Mouse (Mus musculus) spleen, postnatal 14 days (tissue): ENCODE results near the gene Myoz2.

Source experiments
- DNase-seq, 2 experiments: peaks; one replicate each; pipeline ENCODE4 v3.0.0; 2021 to 2022; ENCODE audit warnings: low spot score in 2 of 2

Gene Myoz2

DNA sequence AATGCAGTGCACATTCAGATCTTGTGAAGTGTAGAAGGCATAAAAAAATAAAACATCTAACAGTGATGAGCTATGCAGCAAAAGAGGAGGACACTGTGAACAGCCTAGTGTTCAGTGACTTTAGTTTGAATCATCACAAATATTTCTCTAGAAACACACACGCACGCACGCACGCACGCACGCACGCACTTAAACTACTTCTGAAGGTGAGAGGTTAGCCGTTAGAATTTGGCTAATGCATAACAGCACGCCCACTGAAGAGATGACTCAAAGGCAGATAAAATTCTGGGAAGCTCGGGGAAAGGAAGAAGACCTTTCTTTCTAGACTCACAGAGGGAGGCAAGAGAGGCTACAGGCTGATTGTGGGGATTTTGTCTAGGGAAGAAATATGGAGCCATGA is 27.4 kb downstream of the Myoz2 start:
- DNase-seq, result no peak

DNA sequence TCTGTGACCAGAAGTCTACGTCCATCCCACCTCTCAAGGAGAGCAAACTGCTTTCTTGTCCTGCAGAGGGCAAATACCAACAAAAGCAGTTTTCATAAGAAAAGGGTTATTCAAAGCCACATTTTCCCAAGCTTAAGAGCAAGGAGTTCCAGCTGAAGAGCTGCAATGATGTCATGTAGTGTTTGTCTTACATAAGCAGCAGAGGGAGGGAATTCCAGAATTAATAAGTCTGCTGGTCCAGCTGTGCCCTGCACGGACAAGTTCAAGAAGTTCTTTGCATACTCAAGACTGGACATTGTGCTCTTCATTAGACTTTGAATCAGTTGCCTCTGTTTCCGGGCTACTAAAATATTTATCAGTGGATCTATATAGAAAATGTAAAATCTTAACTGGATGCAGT is 33.8 kb downstream of the Myoz2 start:
- DNase-seq, result no peak

DNA sequence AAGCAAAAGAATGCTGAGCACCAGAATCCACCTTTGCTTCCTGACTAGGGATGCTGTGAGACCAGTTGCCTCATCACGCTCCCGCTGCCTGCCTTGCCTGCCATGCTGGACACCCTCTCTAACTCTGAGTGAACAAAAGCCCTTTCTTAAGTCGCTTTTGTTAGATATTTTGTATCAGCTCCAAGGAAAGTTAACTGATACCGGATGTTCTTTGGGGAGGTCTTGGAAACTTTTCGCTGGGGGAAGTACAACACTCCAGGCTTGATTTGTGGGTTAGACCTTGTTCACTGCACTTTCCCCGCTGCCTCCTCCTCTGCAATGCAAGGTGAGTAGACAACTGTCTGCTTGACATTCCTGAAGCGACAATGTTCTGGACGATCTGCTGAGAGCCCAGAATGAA is 36.3 kb downstream of the Myoz2 start:
- DNase-seq, result no peak

DNA sequence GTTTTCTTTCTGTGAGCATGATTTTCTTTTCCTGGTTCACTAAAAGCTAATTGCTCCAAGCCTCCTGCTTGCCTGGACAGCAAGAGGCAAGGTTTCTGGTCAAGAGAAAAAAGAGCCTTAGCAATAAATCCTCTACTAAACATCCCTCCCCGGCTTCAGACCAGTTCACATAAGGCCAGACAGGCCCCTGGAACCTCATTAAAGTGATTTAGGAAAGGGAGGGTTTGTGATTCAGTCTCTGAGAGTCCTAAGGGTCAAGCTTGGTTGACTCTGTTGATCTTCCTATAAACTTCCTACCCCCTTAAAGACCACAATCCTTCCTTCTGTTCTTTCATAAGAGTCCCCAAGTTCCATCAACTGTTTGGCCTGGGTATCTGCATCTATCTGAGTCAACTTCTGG is 37.8 kb downstream of the Myoz2 start:
- no peak for DNase-seq

DNA sequence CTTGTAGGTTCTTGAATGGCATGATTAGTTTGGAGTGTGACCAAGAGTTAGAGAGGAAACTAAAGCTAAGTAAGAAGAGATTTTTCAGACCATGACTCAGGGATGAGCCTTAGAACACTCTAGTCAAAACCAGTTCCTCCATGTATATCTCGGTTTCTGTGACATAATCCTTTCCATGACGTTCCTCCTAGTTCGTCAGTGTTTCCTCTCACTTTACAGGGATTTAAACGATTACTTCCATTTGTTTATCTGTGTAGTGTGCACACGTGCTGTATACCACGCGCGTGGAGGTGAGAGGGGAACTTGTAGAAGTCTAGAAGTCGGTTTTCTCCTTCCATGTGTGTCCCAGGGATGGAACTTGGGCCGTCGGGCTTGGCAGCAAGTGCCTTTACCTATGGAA is 47.9 kb downstream of the Myoz2 start:
- no peak for DNase-seq

DNA sequence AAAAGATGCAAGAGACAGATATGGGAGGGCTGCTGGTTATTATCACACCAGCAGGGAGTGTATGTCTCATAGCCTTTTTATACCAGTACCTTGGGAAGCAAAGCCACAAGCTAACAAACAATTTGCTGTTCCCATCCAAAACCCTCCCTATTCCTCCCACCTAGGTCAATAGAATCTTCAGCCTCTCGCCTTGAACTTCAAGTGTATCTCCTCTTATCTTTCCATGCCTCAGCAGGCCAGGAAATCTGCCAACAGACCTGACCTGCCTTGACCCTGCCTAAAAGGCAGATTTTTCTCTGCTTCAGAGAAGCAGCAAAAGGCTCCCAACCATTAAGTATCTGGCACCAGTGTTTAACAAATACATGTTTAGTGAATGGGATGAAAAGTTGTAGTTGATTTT is 48.4 kb downstream of the Myoz2 start:
- no peak for DNase-seq

DNA sequence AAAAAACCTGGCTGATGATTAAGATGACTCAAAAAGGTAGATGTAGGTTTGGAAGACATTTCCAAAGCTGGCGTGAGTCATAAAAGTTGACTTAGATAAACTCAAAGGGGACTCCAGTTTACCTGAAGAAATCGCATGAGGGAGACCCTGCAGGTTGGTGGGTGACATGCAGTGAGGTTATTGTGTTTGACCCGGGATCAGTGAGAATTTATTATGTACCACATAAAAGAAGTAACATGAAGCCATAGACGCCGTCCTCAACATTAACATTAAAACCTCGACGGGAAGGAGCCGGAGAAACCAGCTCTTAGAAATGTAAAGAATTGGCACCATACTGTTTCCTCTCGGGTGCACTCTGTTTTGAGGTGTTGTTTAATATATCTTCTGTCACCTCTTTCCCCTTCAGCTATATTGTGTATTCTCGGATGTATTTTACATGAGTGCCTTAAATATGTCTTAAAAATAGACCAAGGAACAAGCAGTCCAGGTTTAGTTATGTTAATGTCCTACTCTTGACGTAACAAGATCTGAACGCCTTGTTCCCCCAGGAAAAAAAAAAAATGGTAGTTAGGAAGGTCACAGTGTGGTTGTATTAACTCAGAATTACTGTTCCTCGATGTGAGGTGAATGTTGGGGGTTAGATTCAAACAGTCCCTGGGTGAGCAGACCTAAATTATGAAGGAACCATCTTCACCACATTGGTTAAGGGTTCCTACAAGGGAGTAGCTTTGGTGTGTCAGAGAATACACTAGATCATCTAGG is 49.5 kb downstream of the Myoz2 start:
- no peak for DNase-seq

DNA sequence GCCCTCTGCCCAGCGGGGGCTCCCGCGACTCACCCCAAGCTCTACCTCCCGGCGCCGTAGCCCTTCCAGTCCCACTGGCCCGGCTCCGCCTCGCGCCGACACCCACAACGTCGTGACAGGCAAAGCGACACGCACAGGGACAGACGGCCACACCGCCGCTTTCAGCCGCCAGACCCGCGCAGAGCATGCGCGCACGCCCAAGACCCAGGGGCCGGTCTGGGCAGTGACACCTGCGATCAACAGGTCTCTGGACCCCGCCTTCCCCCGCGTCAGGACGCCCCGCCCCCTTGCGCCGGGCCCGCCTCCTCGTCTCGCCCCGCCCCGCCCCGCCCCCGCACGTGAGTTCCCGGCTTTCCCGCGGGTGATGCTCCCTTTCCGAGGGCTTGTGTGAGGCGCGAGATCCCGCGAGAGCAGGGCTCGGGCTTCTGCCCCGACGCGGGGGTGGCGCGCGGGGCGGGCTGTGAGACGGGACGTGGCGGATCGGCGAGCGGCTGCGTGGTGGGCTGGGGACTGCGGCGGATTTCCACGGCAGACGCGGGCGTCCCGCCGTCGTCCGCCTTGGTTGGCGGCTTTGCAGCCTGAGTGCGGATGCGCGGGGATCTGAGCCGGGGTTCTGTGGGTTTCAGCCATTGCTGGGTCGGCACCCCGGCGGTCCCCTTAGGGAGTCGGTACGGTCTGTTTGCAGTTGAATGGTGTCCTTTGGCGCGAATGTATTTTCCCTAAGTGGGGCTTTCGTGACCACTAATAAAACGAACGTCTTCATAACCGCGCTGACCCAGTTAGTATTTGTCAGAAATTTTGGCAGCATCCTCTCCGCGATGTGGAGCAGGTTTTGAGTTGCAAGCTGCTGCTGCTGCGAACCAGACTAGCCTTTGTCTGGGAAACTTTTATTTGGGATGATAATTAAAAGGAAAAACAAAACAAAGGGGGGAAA is 50.3 kb downstream of the Myoz2 start, which contains the start of gene Usp53:
Usp53 (minus strand) TSS at position 262 of the 934 bp plus-strand sequence.
- peak; percentile 72 to 77 for DNase-seq

DNA sequence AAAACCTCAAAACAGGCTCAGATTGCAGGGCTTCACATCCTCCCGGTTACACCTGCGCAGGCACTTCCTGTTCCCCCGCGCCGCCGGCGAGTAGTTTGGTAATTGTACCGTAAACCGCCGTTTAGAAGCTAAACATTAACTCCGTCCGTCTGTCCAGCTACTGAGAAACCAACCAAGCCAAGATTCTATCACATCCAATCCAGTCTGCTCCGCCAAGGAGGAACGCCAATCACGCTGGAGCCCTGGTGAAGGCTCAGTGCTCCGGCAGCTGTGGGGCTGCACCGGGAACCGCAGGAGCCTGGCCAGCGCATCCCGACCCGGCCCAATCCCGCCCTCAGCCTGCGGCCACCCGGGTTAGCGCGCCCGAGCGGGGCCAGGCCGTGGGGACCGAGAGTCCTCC is 51.0 kb downstream of the Myoz2 start:
- DNase-seq, result peak; percentile 24 to 42

DNA sequence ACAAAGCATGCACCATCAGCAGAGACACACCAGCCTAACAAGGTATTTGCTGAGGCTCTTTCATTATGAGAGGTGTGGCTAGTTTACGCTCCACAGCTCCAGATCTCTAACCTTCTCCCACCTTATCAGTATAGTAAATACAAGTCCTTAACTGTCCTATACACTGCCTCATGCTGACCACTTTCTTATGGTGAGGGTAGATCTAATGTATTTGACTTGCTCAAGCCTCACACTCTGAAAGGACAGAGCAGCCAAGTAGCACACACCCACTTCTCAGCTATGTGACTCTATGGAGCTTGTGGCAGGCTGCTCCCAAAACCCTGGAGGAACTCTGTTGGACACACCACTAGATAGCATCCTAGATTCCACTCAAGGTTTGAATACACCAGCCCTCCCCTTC is 58.9 kb downstream of the Myoz2 start:
- no peak for DNase-seq

DNA sequence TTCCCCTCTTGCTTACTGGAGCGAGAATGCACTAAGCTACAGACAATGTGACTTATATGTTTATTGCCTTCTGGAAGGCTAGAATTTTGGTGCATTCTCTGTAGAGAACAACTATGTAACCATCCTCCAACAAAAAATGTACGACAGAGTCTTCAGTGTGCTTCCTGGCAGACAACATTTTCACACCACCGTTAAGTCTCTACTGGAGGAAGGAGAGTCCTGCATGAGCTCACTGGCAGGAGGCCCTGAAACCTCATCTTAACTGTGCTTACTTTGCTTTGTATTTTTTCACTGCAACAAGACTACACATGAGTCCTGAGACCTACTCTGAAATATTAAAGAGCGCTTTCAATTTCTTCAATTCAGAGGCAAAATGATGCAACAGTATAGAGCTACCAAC is 59.5 kb downstream of the Myoz2 start:
- DNase-seq, result no peak

DNA sequence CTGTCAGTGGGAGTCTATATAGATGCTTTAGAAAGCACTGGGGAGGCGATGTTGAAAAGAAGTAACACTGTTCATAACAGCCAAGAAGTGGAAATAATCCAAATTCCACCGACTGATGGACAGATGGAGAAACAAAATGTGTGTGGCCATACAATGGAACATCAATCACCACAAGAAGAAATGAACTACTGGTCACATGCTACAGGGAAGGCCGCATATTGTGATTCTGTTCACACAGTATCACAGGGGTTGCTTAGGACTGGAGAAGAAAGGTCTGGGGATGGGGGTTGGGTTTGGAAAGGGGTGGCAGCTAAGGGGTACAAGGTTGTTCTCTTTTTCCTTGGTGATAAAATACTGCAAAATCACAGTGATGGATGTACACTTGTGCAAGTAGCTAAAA is 60.0 kb downstream of the Myoz2 start:
- DNase-seq, result no peak

DNA sequence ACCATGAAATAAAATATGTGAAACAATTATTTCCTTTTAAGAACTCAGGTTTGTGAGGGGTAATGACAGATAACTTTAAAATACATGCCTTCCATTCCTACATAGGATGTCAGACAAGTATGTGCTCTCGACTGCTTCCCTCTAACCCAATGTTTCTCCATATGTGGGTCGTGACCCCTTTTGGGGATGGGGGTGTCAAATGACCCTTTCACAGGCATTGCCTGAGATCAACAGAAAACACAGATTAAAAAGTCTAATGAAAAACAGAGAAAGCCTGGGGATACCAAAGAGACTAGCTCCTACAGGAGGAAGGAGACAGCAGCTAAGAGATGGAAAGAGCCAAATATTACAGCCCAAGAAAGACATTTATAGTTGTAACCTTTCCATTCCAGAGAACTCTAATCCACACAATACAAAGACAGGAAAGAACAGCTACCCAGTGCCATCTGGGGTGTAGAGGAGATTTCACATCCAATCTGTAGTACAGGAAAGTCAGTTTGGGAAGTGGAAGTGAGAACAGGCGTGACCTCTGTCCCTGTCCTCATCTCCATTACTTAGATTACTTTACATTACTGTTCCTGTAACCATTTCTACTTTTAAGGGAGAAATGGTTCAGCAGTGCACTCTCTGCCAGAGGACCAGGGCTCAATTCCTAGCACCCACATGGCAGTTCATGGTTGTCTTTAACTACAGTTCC is 62.5 kb downstream of the Myoz2 start:
- no peak for DNase-seq

DNA sequence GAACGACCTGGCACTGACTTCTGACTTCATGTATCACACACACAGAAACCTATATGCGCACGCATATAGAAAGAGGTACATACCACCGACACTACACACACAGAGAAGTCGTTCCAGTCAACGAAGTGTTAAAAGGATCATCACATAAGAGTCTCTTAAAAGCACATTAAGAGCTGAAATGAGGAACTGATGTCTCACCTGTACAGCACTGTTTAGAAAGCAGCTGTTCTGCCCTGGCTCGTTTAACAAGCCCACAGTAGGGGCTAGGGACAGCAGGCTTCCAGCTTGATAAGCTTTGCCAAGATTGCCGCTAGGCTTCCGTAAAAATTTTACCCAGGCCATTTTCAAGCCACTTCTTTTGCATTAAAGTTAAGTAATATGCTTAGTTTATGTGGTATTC is 66.4 kb downstream of the Myoz2 start:
- no peak for DNase-seq

DNA sequence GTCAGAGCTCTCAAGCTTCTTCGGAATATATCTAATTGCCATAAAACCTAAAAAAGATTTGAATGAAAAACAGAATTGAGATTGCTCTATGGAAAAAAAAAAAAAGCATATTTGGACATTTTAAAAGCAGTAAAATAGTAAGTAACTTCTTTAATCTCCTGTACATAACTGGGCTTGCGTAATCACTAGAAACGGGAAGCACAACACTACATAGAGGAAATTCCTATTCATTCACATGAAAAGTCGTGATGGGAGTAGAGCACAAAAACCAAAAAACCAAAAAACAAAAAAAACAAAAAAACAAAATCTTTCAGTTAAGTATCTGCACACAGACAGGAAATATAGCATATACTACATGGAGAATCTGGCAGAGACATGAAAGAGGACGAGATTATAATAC is 70.5 kb downstream of the Myoz2 start:
- DNase-seq, result no peak
